Mouse (Mus musculus): Measurements from ENCODE around the gene Six4. TPM values are rescaled to one million over a fixed set of nuclear protein-coding genes. Genes with fewer than 3 reads are reported as not detected.
"Not testable (repeated sequence)": the region's sequence is repeated elsewhere in the genome, so short reads cannot be mapped to it uniquely, and the experiment has no call there.

Gene Six4
- polyA plus RNA-seq, 2 experiments, result 0.02 TPM; not detected in 1

GRCm38 (mm10) chr12:73088911-73089310 is 24.3 kb downstream of the Six4 start:
- no peaks in the 10 kb centered on the region for H3K36me3 ChIP-seq (replicated peaks; ENCODE audit: control insufficient read depth, insufficient read depth, low read depth)
- H3K9me3 ChIP-seq (ENCODE audit: control insufficient read depth, low read length), result no peaks in the 10 kb centered on the region
- H3K4me3 ChIP-seq (ENCODE audit: insufficient read depth in 1 of 2, low read depth in 2 of 2, low read length in 2 of 2), result no peak overlapping the region
- H3K27ac ChIP-seq, result peak overlapping the region; percentile 41; the same call in 1 of the 2 replicates
- TF ChIP-seq CTCF (IDR thresholded peaks at IDR 0.05; ENCODE audit: low read depth), result no peak
- TF ChIP-seq EP300 (IDR thresholded peaks at IDR 0.05; ENCODE audit: low read depth), result peak; percentile 66
- WGBS (ENCODE audit: insufficient replicate concordance), result 26% methylated on average over 5 of the region's 5 CpGs
- no peaks in the 10 kb centered on the region for H3K27me3 ChIP-seq (ENCODE audit: control insufficient read depth, insufficient read depth, low read length)
- H3K9ac ChIP-seq (replicated peaks), result peak overlapping the region; percentile 35
- ATAC-seq (ENCODE audit: insufficient read depth) (peak; percentile 85), DNase-seq (ENCODE audit: low read depth in 3 of 3, low spot score in 3 of 3) (peak; percentile 71 to 77 (median 76))
- H3K4me2 ChIP-seq (ENCODE audit: low read depth), result peak overlapping the region; percentile 54
- peaks cover 5 to 14% of the 10 kb centered on the region in 2 experiments for H3K4me1 ChIP-seq (replicated peaks; ENCODE audit: control insufficient read depth in 2 of 2, insufficient read depth in 2 of 2, low read length in 1 of 2)

GRCm38 (mm10) chr12:73088500-73088899 is 24.8 kb downstream of the Six4 start:
- no peaks in the 10 kb centered on the region for H3K36me3 ChIP-seq (replicated peaks; ENCODE audit: control insufficient read depth, insufficient read depth, low read depth)
- no peak overlapping the region for H3K4me3 ChIP-seq (ENCODE audit: insufficient read depth in 1 of 2, low read depth in 2 of 2, low read length in 2 of 2)
- ATAC-seq (ENCODE audit: insufficient read depth) (peak; percentile 47; the same call in 1 of the 2 replicates), DNase-seq (ENCODE audit: low read depth in 3 of 3, low spot score in 3 of 3) (peak in 1 of 3 experiments; percentile 24)
- H3K27me3 ChIP-seq (ENCODE audit: control insufficient read depth, insufficient read depth, low read length), result no peaks in the 10 kb centered on the region
- 66% methylated on average over 5 of the region's 5 CpGs for WGBS (ENCODE audit: insufficient replicate concordance)
- peak overlapping the region; percentile 41 for H3K27ac ChIP-seq
- H3K4me2 ChIP-seq (ENCODE audit: low read depth), result peak overlapping the region; percentile 54
- H3K4me1 ChIP-seq (replicated peaks; ENCODE audit: control insufficient read depth in 2 of 2, insufficient read depth in 2 of 2, low read length in 1 of 2), result peaks cover 5 to 14% of the 10 kb centered on the region in 2 experiments
- TF ChIP-seq EP300 (IDR thresholded peaks at IDR 0.05; ENCODE audit: low read depth) (no peak), CTCF (IDR thresholded peaks at IDR 0.05; ENCODE audit: low read depth) (no peak)
- peak overlapping the region; percentile 35 for H3K9ac ChIP-seq (replicated peaks)
- no peaks in the 10 kb centered on the region for H3K9me3 ChIP-seq (ENCODE audit: control insufficient read depth, low read length)

- no peak overlapping the region for H3K9ac ChIP-seq (replicated peaks)
- ATAC-seq (ENCODE audit: insufficient read depth) (no peak), DNase-seq (ENCODE audit: low read depth in 3 of 3, low spot score in 3 of 3) (no peak)
- H3K36me3 ChIP-seq (replicated peaks; ENCODE audit: control insufficient read depth, insufficient read depth, low read depth), result no peaks in the 10 kb centered on the region
- TF ChIP-seq CTCF (IDR thresholded peaks at IDR 0.05; ENCODE audit: low read depth) (no peak), EP300 (IDR thresholded peaks at IDR 0.05; ENCODE audit: low read depth) (no peak)
- H3K4me3 ChIP-seq (ENCODE audit: insufficient read depth in 1 of 2, low read depth in 2 of 2, low read length in 2 of 2), result no peak overlapping the region
- WGBS (ENCODE audit: insufficient replicate concordance), result 81% methylated on average over 7 of the region's 7 CpGs
- peaks cover 5 to 14% of the 10 kb centered on the region in 2 experiments for H3K4me1 ChIP-seq (replicated peaks; ENCODE audit: control insufficient read depth in 2 of 2, insufficient read depth in 2 of 2, low read length in 1 of 2)
- H3K4me2 ChIP-seq (ENCODE audit: low read depth), result no peak overlapping the region
- no peak overlapping the region for H3K27ac ChIP-seq
- no peaks in the 10 kb centered on the region for H3K27me3 ChIP-seq (ENCODE audit: control insufficient read depth, insufficient read depth, low read length)
- no peaks in the 10 kb centered on the region for H3K9me3 ChIP-seq (ENCODE audit: control insufficient read depth, low read length)
These were observed 26.2 kb downstream of the Six4 start for GRCm38 (mm10) chr12:73087086-73087485.

- DNase-seq (ENCODE audit: low read depth in 3 of 3, low spot score in 3 of 3) (no peak), ATAC-seq (ENCODE audit: insufficient read depth) (no peak)
- 29% methylated on average over 11 of the region's 11 CpGs for WGBS (ENCODE audit: insufficient replicate concordance)
- H3K27ac ChIP-seq, result no peak overlapping the region
- H3K4me1 ChIP-seq (replicated peaks; ENCODE audit: control insufficient read depth in 2 of 2, insufficient read depth in 2 of 2, low read length in 1 of 2), result peaks cover 5 to 12% of the 10 kb centered on the region in 2 experiments
- TF ChIP-seq EP300 (IDR thresholded peaks at IDR 0.05; ENCODE audit: low read depth) (no peak), CTCF (IDR thresholded peaks at IDR 0.05; ENCODE audit: low read depth) (no peak)
- H3K9ac ChIP-seq (replicated peaks), result no peak overlapping the region
- H3K4me3 ChIP-seq (ENCODE audit: insufficient read depth in 1 of 2, low read depth in 2 of 2, low read length in 2 of 2), result no peak overlapping the region
- H3K36me3 ChIP-seq (replicated peaks; ENCODE audit: control insufficient read depth, insufficient read depth, low read depth), result no peaks in the 10 kb centered on the region
- H3K4me2 ChIP-seq (ENCODE audit: low read depth), result no peak overlapping the region
- no peaks in the 10 kb centered on the region for H3K9me3 ChIP-seq (ENCODE audit: control insufficient read depth, low read length)
- no peaks in the 10 kb centered on the region for H3K27me3 ChIP-seq (ENCODE audit: control insufficient read depth, insufficient read depth, low read length)
These were observed 27.3 kb downstream of the Six4 start for GRCm38 (mm10) chr12:73085739-73086630.

GRCm38 (mm10) chr12:73083773-73084172 is 29.5 kb downstream of the Six4 start:
- DNase-seq (ENCODE audit: low read depth in 3 of 3, low spot score in 3 of 3) (no peak), ATAC-seq (ENCODE audit: insufficient read depth) (no peak)
- H3K9me3 ChIP-seq (ENCODE audit: control insufficient read depth, low read length), result no peaks in the 10 kb centered on the region
- no peaks in the 10 kb centered on the region for H3K27me3 ChIP-seq (ENCODE audit: control insufficient read depth, insufficient read depth, low read length)
- 31% methylated on average over 4 of the region's 4 CpGs for WGBS (ENCODE audit: insufficient replicate concordance)
- no peak overlapping the region for H3K27ac ChIP-seq
- TF ChIP-seq CTCF (IDR thresholded peaks at IDR 0.05; ENCODE audit: low read depth) (no peak), EP300 (IDR thresholded peaks at IDR 0.05; ENCODE audit: low read depth) (no peak)
- H3K4me2 ChIP-seq (ENCODE audit: low read depth), result no peak overlapping the region
- H3K36me3 ChIP-seq (replicated peaks; ENCODE audit: control insufficient read depth, insufficient read depth, low read depth), result no peaks in the 10 kb centered on the region
- no peak overlapping the region for H3K9ac ChIP-seq (replicated peaks)
- no peak overlapping the region for H3K4me3 ChIP-seq (ENCODE audit: insufficient read depth in 1 of 2, low read depth in 2 of 2, low read length in 2 of 2)
- H3K4me1 ChIP-seq (replicated peaks; ENCODE audit: control insufficient read depth in 2 of 2, insufficient read depth in 2 of 2, low read length in 1 of 2), result peaks cover 5 to 6% of the 10 kb centered on the region in 2 experiments

GRCm38 (mm10) chr12:73081828-73082227 is 31.4 kb downstream of the Six4 start:
- H3K4me3 ChIP-seq (ENCODE audit: insufficient read depth in 1 of 2, low read depth in 2 of 2, low read length in 2 of 2); H3K9me3 ChIP-seq (ENCODE audit: control insufficient read depth, low read length); H3K4me1 ChIP-seq (replicated peaks; ENCODE audit: control insufficient read depth in 2 of 2, insufficient read depth in 2 of 2, low read length in 1 of 2); H3K9ac ChIP-seq (replicated peaks); H3K36me3 ChIP-seq (replicated peaks; ENCODE audit: control insufficient read depth, insufficient read depth, low read depth); H3K27me3 ChIP-seq (ENCODE audit: control insufficient read depth, insufficient read depth, low read length); ATAC-seq (ENCODE audit: insufficient read depth); DNase-seq (ENCODE audit: low read depth in 3 of 3, low spot score in 3 of 3); H3K27ac ChIP-seq; H3K4me2 ChIP-seq (ENCODE audit: low read depth): not testable (repeated sequence)
- WGBS (ENCODE audit: insufficient replicate concordance), result 75% methylated on average over 4 of the region's 4 CpGs
